Mouse (Mus musculus) stomach, embryonic 15.5 days (tissue): ENCODE results near the gene Ces1f. TPM values are rescaled to one million over a fixed set of nuclear protein-coding genes. Genes with fewer than 3 reads are reported as not detected.
"Not testable (repeated sequence)": the region's sequence is repeated elsewhere in the genome, so short reads cannot be mapped to it uniquely, and the experiment has no call there.

Experiments
- ATAC-seq: fragments of 200-750 bp; cut with Nextera tagmentation; 2 replicates; pipeline ENCODE4 v1.8.0; 2017; ENCODE audit warnings: low read depth, moderate number of reproducible peaks, moderate TSS enrichment; ENCODE audit not compliant: insufficient read depth, low FRiP score
- H3K27ac ChIP-seq: fragments of 300-500 bp; sonication (generic); 2 replicates; pipeline ENCODE4 v1.5.1; 2015; ENCODE audit warnings: mild to moderate bottlenecking, inconsistent platforms
- H3K27me3 ChIP-seq: fragments of 300-500 bp; sonication (generic); replicated peaks from 2 replicates; pipeline ENCODE4 v1.6.1; 2015; ENCODE audit warnings: inconsistent platforms
- H3K36me3 ChIP-seq: fragments of 300-500 bp; sonication (generic); 2 replicates; pipeline ENCODE4 v1.6.1; 2015; ENCODE audit warnings: inconsistent platforms
- H3K4me1 ChIP-seq: fragments of 300-500 bp; sonication (generic); 2 replicates; pipeline ENCODE4 v1.6.1; 2015; ENCODE audit warnings: inconsistent platforms
- H3K4me2 ChIP-seq: fragments of 300-500 bp; sonication (generic); 2 replicates; pipeline ENCODE4 v1.6.1; 2015; ENCODE audit warnings: mild to moderate bottlenecking, inconsistent platforms
- H3K4me3 ChIP-seq: fragments of 300-500 bp; sonication (generic); replicated peaks from 2 replicates; pipeline ENCODE4 v1.5.1; 2015; ENCODE audit warnings: inconsistent platforms
- H3K9ac ChIP-seq: fragments of 300-500 bp; sonication (generic); 2 replicates; pipeline ENCODE4 v1.6.1; 2015; ENCODE audit warnings: inconsistent platforms
- H3K9me3 ChIP-seq: fragments of 300-500 bp; sonication (generic); 2 replicates; pipeline ENCODE4 v1.6.1; 2016; ENCODE audit warnings: inconsistent platforms
- WGBS: fragments of 180-500 bp; shearing (Covaris S2); methylation state at CpG from one replicate; pipeline ENCODE4 v1.1.7; 2015; 5-methylcytosine and 5-hydroxymethylcytosine counted together
- polyA plus RNA-seq: library from polyadenylated mRNA; unstranded; fragments of >200 nt; fragmentation: Nextera tagmentation; extraction: Ambion mirVana; gene quantifications from 2 replicates; pipeline ENCODE4 v1.2.1, GENCODE M21; 2015

The Ces1f gene
- polyA plus RNA-seq, 1 experiment from 2014 or later: 0.12 TPM

DNA sequence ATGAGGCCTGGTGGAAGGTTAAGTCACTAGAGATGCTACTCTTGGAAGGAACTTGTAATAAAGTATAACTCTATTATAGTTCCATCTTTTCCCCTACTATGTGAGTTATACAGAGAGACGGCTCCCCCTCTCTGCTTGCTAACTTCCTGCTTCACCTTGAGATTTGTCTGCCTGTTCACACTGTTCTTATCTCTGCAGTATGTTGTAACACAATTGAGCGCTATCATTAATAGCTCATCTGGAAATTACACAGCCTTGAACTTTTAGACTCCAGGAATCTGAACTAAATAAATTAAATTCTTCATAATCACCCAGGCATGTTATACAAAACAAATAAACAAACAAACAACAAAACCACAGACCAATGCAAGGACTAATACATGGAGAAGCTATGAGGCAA is 33.5 kb downstream of the Ces1f start:
- 71% methylated on average over 2 of the region's 2 CpGs for WGBS
- no peaks in the 10 kb centered on the region for H3K4me1 ChIP-seq
- no peak overlapping the region for H3K4me3 ChIP-seq
- no peaks in the 10 kb centered on the region for H3K36me3 ChIP-seq
- no peak overlapping the region for H3K4me2 ChIP-seq
- H3K27ac ChIP-seq: no peak overlapping the region
- no peaks in the 10 kb centered on the region for H3K27me3 ChIP-seq
- H3K9ac ChIP-seq: no peak overlapping the region
- ATAC-seq: no peak
- H3K9me3 ChIP-seq: no peaks in the 10 kb centered on the region

DNA sequence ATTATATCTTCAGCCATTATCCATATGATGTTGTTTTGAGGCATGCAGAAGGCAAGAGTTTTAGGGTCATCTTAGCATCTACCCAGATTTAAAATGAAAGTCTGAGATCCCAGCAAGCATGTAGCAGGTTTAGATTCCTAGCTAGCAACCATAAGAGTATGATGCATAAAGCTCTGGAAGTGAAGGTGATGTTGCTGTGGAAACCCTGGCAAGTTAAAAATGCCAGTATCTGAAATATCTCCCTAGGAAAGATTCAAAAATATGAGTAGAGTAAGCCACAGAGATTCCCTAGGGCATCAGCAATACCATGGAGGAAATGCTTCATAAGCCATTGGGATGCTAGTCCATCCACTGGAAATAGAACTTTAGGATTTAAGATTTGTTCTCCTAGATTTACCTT is 39.7 kb downstream of the Ces1f start:
- H3K36me3 ChIP-seq: no peaks in the 10 kb centered on the region
- no peak overlapping the region for H3K9ac ChIP-seq
- ATAC-seq: no peak
- no peak overlapping the region for H3K4me3 ChIP-seq
- no peaks in the 10 kb centered on the region for H3K9me3 ChIP-seq
- H3K27ac ChIP-seq: no peak overlapping the region
- no peak overlapping the region for H3K4me2 ChIP-seq
- no peaks in the 10 kb centered on the region for H3K4me1 ChIP-seq
- H3K27me3 ChIP-seq: no peaks in the 10 kb centered on the region

DNA sequence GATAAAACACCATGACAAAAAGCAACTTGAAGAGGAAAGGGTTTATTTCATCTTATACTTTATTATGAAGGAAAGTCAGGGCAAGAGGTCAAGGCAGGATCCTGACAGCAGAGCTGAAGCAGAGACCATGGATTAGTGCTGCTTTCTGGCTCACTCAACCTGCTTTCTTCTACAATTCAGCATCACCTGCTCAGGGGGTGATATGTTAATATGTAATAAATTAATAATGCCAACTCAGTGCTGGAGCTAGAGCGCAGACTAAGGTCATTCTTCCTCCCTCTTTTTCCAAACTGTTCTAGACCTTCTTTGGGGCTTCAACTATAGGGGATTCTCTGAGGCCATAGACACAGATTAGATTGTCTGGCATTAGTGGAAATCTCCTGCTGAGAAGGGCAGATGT is 43.9 kb downstream of the Ces1f start:
- no peaks in the 10 kb centered on the region for H3K4me1 ChIP-seq
- H3K9ac ChIP-seq: no peak overlapping the region
- H3K4me3 ChIP-seq: no peak overlapping the region
- no peak overlapping the region for H3K4me2 ChIP-seq
- H3K9me3 ChIP-seq: no peaks in the 10 kb centered on the region
- H3K36me3 ChIP-seq: no peaks in the 10 kb centered on the region
- H3K27me3 ChIP-seq: no peaks in the 10 kb centered on the region
- H3K27ac ChIP-seq: no peak overlapping the region
- 85% methylated on average over 1 of the region's 1 CpGs for WGBS
- no peak for ATAC-seq

DNA sequence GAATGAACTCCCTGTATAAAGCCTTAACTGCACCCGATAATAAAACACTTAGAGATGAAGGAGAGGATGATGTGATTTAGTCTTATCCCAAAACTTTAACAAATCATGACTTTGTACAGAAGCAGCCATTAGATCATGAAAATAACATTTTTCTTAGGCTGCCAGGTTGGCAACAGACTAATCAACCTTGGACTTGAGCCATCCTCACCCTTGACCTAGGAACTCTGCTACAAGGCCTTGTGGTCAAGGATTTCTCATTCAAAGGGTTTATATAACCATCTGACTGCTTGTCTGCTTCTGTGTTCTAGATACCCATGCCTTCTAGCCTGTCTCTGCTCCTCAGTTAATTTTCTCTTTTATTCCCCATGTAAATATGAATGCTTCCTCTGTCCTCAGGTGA is 44.8 kb downstream of the Ces1f start:
- WGBS: 90% methylated on average over 1 of the region's 1 CpGs

DNA sequence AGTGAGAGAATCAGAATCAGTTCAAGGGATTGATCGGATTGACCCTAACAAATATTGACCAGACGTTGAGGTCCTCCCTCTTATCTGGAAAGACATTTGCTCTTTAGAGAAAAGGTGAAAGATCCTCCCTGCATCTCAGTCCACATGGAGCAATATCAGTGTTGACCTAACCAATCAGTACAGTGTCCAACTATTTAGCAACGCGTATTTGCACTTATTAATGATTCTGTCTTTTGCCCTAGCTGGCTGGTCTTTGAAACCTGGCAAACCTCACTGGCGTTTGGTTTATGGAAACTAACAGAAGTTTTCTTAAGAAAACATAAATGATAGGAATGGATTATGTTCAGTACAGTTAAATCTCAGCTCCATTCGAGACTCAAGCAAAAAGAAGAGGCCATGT is 45.5 kb downstream of the Ces1f start:
- H3K4me1 ChIP-seq: no peaks in the 10 kb centered on the region
- H3K27me3 ChIP-seq: no peaks in the 10 kb centered on the region
- H3K9ac ChIP-seq: no peak overlapping the region
- no peak for ATAC-seq
- H3K36me3 ChIP-seq: no peaks in the 10 kb centered on the region
- H3K4me3 ChIP-seq: no peak overlapping the region
- 68% methylated on average over 6 of the region's 6 CpGs for WGBS
- no peak overlapping the region for H3K4me2 ChIP-seq
- H3K27ac ChIP-seq: no peak overlapping the region
- no peaks in the 10 kb centered on the region for H3K9me3 ChIP-seq

More for the DNA sequence above, 44.8 kb downstream of the Ces1f start:
- Histone ChIP-seq H3K9me3 (no peaks in the 10 kb centered on the region), H3K36me3 (no peaks in the 10 kb centered on the region), H3K4me3 (no peak overlapping the region), H3K4me2 (no peak overlapping the region), H3K27ac (no peak overlapping the region), H3K9ac (no peak overlapping the region), H3K27me3 (no peaks in the 10 kb centered on the region), H3K4me1 (no peaks in the 10 kb centered on the region)
- no peak for ATAC-seq

DNA sequence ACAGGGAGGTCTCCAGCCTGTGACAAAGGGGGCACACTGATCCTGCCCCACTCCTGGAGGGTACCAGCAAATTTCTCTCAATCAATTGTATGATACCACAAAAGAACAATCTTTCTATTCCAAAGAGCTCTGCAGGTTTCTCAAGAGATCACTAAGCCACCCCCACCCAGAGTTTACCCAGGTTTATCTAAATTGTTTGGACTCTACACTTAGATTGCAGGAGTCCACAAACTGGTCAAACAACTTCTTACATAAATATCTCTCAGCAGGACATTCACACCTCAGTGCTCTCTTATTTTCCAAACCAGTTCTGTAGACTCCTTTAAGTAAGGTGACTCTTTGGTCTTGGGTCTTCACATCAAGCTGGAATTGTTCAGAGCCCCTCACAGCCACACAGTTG is 50.1 kb downstream of the Ces1f start, which contains the start of gene Ces1e:
Gene Ces1e, minus strand, starts transcription at position 174 of the 400 bp plus-strand sequence.
- ATAC-seq: peak; percentile 78; the same call in 1 of the 2 replicates
- H3K27me3 ChIP-seq: no peaks in the 10 kb centered on the region
- no peak within 1 kb of the TSS for H3K4me3 ChIP-seq
- H3K36me3 ChIP-seq: no peaks in the 10 kb centered on the region
- peak within 1 kb of the TSS; percentile 74 for H3K27ac ChIP-seq
- H3K4me2 ChIP-seq: peak within 1 kb of the TSS; percentile 27
- no peaks in the 10 kb centered on the region for H3K9me3 ChIP-seq
- no peaks in the 10 kb centered on the region for H3K4me1 ChIP-seq
- no peak within 1 kb of the TSS for H3K9ac ChIP-seq

DNA sequence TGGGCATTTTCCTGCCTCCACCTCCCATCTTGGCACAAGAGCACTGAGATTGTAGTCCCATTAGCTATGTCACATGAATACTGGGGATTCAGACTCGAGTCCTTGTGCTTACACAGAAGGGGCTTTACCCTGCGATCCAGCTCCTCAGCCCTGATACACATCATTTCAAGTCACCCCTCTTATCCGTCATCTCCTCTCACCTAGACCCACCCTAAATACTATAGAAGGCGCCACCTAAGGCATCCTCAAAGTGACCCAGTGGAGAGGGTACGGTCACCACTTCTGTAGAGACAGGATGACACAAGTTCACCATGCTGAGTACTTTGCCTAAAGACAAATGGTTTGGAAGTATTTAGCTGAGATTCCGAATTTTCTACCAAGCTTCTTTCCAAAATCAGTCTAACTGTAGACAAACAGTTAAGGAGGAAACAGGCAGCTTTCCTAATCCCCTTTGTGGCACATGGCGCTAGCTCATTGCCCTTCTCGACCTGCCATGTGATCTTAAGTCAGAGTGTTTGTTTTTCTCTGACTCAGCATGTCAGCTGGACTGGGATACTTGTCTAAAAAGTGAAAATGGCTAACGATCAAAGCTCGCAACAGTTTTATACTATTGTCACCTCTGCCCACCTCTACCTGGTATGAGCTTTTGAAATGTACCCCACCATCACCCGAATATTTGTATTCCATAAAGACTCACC is 50.7 kb downstream of the Ces1f start:
- Histone ChIP-seq H3K4me1 (no peaks in the 10 kb centered on the region), H3K27me3 (no peaks in the 10 kb centered on the region), H3K36me3 (no peaks in the 10 kb centered on the region), H3K27ac (peak overlapping the region; percentile 74), H3K4me2 (peak overlapping the region; percentile 27), H3K9me3 (no peaks in the 10 kb centered on the region), H3K4me3 (no peak overlapping the region), H3K9ac (no peak overlapping the region)
- 50% methylated on average over 11 of the region's 11 CpGs for WGBS
- peak; percentile 76; the same call in 1 of the 2 replicates for ATAC-seq

DNA sequence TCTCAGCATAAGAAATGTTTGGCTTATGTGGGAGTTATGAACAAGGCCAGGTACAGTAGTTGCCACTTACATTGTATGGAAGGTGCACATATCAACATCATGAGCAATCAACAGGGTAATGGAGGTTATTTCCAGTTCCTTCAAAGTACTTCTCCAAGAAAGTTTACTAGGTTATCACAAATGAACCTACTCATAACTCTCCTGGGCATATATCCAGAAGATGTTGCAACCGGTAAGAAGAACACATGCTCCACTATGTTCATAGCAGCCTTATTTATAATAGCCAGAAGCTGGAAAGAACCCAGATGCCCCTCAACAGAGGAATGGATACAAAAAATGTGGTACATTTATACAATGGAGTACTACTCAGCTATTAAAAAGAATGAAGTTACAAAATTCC is 53.1 kb downstream of the Ces1f start:
- not testable (repeated sequence) for H3K27me3 ChIP-seq, H3K9me3 ChIP-seq, H3K9ac ChIP-seq, H3K4me1 ChIP-seq, H3K27ac ChIP-seq, H3K4me3 ChIP-seq, ATAC-seq, H3K36me3 ChIP-seq, H3K4me2 ChIP-seq
- WGBS: 90% methylated on average over 1 of the region's 1 CpGs

DNA sequence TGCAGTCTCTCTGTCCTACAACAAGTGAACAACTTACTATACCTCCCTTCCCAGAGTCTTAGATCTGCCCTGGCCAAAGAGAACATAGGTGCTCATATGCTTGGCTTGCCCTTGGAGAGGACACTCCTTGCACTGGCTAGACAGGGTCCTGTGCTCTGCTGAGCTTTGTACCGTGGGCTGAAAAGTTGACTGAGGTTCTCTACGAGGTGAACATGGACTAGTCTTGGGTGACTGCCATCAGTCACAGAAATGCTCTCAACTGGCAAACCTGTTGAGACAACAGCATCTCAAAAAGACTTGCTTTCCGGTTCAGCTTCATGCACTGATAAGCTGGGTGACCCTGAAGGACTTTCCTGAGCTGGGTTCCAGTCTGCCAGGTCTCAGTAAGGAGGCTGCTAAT is 57.7 kb downstream of the Ces1f start:
- no peak for ATAC-seq
- Histone ChIP-seq H3K9me3 (no peaks in the 10 kb centered on the region), H3K27ac (no peak overlapping the region), H3K4me1 (no peaks in the 10 kb centered on the region), H3K4me2 (no peak overlapping the region), H3K9ac (no peak overlapping the region), H3K36me3 (no peaks in the 10 kb centered on the region), H3K4me3 (no peak overlapping the region), H3K27me3 (no peaks in the 10 kb centered on the region)
- 78% methylated on average over 3 of the region's 3 CpGs for whole genome bisulfite sequencing

DNA sequence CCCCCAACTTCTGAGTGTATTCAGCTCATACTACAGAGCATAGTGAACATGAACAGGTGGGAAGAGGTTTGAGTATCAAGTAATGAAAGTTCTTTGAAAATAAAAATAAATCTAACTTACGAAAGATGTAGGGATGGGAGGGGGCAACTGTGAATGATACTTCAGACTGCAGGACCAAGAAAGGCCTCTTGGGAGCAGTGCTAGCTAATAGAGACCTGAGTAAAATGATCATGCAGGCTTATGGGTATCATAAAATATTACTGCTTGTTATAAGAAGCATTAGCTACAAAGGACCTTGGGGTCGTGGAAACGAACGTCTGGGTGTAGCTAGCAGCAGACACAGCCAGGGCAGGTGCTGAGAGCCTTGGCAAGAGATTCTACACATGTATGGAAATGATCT is 61.7 kb downstream of the Ces1f start:
- Histone ChIP-seq H3K9me3 (no peaks in the 10 kb centered on the region), H3K36me3 (no peaks in the 10 kb centered on the region), H3K27ac (no peak overlapping the region), H3K27me3 (no peaks in the 10 kb centered on the region), H3K4me1 (no peaks in the 10 kb centered on the region), H3K9ac (no peak overlapping the region), H3K4me3 (no peak overlapping the region), H3K4me2 (no peak overlapping the region)
- ATAC-seq: no peak
- 54% methylated on average over 4 of the region's 4 CpGs for WGBS

DNA sequence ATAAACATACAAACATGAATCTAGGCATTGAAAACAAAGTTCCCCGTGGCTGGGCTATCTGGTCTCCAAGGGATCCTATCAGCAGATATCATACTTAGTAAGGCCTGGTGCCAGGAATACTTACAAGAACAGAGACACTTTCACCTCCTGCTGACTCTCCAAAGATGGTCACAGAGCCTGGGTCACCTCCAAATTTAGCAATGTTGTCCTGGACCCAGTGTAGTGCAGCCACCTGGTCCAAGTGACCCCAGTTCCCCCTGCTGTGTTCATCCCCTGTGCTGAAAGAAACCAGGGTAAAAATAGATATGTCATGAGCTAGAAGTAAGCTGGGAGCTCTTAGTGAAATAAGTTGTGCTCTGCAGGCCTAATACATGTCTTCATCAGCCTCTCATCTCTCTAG is 62.2 kb downstream of the Ces1f start:
- no peak overlapping the region for H3K27ac ChIP-seq
- no peaks in the 10 kb centered on the region for H3K27me3 ChIP-seq
- no peaks in the 10 kb centered on the region for H3K4me1 ChIP-seq
- no peak overlapping the region for H3K4me3 ChIP-seq
- no peak for ATAC-seq
- no peaks in the 10 kb centered on the region for H3K9me3 ChIP-seq
- no peaks in the 10 kb centered on the region for H3K36me3 ChIP-seq
- H3K9ac ChIP-seq: no peak overlapping the region
- 63% methylated on average over 1 of the region's 1 CpGs for WGBS
- no peak overlapping the region for H3K4me2 ChIP-seq

DNA sequence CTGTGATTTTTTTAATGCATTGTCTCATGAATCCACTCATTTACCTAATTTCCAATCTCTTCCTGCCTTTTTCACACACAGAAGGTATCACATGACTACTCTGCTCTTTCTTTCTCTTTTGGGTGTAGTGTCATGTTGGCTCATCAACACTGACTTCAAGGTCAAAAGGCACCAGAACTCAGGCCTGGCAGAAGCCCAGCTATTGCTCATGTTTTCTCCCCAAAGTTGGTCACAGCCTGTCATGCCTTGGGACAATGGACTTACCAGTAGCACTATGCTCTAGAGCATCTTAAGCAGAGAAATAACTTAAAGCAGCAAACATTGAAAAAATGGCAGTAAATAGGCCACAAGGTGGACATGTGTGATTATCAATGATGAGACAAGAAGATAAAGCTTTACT is 68.5 kb downstream of the Ces1f start:
- Histone ChIP-seq H3K4me3 (no peak overlapping the region), H3K27me3 (no peaks in the 10 kb centered on the region), H3K9me3 (no peaks in the 10 kb centered on the region), H3K9ac (no peak overlapping the region), H3K27ac (no peak overlapping the region), H3K4me2 (no peak overlapping the region), H3K4me1 (no peaks in the 10 kb centered on the region), H3K36me3 (no peaks in the 10 kb centered on the region)
- ATAC-seq: no peak
